Mouse (Mus musculus) olfactory bulb, adult 2 months (tissue): Measurements from ENCODE around the gene Rgmb.

Experiments
- CTCF ChIP-seq: fragments of 200-500 bp; IDR thresholded peaks from 2 replicates; pipeline ENCODE4 v1.5.1; 2012; ENCODE audit warnings: low read depth, mild to moderate bottlenecking, low read length, moderate library complexity; ENCODE audit not compliant: insufficient read depth
- POLR2A ChIP-seq: fragments of 200-500 bp; IDR thresholded peaks from 2 replicates; pipeline ENCODE4 v1.6.1; 2012; ENCODE audit warnings: mild to moderate bottlenecking, low read depth, low read length, moderate library complexity; ENCODE audit not compliant: insufficient read depth

- TF ChIP-seq CTCF, result no peak
- TF ChIP-seq POLR2A, result no peak
These were observed 12.5 kb downstream of the Rgmb start for GRCm38 (mm10) chr17:15818372-15818771.
